Mouse (Mus musculus): ENCODE measurements around the gene Gm28051. TPM values are rescaled to one million over a fixed set of nuclear protein-coding genes. Genes with fewer than 3 reads are reported as not detected.
A peak's percentile ranks its signal among the peaks of the same experiment; 100 is the strongest.

Gm28051 gene
- polyA plus RNA-seq, 1 experiment from 2014 or later: not detected

- Histone ChIP-seq H3K9ac (no peak overlapping the region), H3K9me3 (no peaks in the 10 kb centered on the region), H3K36me3 (no peaks in the 10 kb centered on the region), H3K4me1 (replicated peaks) (peaks cover 18% of the 10 kb centered on the region), H3K4me2 (no peak overlapping the region), H3K27me3 (no peaks in the 10 kb centered on the region), H3K27ac (no peak overlapping the region), H3K4me3 (no peak overlapping the region)
- 87% methylated on average over 15 of the region's 15 CpGs for WGBS
- ATAC-seq (ENCODE audit: low FRiP score): no peak
Observed at GRCm38 (mm10) chr12:102689773-102690563, 67.6 kb downstream of the Gm28051 start.

- Histone ChIP-seq H3K27ac (peak overlapping the region; percentile 83), H3K4me3 (no peak overlapping the region), H3K4me2 (no peak overlapping the region), H3K9ac (no peak overlapping the region), H3K36me3 (no peaks in the 10 kb centered on the region), H3K27me3 (no peaks in the 10 kb centered on the region), H3K4me1 (replicated peaks) (peaks cover 37% of the 10 kb centered on the region), H3K9me3 (no peaks in the 10 kb centered on the region)
- no peak for ATAC-seq (ENCODE audit: low FRiP score)
- 96% methylated on average over 5 of the region's 5 CpGs for WGBS
Observed at GRCm38 (mm10) chr12:102686321-102686720, 71.2 kb downstream of the Gm28051 start.

DNA sequence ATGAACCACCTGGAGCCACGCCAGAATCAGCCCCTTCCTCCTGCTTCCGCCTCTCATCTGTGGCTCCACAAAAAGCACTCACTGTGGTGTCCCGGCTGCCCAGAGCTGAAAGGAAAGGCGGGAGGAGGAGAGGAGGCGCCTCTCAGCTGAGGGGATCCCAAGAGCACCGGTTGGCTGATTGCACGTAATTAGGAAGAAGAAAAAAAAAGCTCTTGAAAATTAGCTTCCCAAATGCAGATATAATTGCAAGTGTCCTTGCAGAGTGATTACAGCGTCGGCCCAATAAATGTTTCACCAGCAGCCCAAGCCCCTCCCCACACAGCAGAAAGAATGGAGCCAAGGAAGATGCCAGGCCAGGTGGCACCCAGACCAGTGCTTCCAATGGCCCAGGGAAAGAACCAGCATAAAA lies 72.0 kb downstream of the Gm28051 start:
- Histone ChIP-seq H3K27me3 (no peaks in the 10 kb centered on the region), H3K4me3 (no peak overlapping the region), H3K36me3 (no peaks in the 10 kb centered on the region), H3K27ac (peak overlapping the region; percentile 83), H3K4me1 (replicated peaks) (peaks cover 37% of the 10 kb centered on the region), H3K9me3 (no peaks in the 10 kb centered on the region), H3K9ac (peak overlapping the region; percentile 29; the same call in 1 of the 2 replicates), H3K4me2 (peak overlapping the region; percentile 15; the same call in 1 of the 2 replicates)
- WGBS: 29% methylated on average over 9 of the region's 9 CpGs
- ATAC-seq (ENCODE audit: low FRiP score): peak; percentile 34; the same call in 1 of the 2 replicates

DNA sequence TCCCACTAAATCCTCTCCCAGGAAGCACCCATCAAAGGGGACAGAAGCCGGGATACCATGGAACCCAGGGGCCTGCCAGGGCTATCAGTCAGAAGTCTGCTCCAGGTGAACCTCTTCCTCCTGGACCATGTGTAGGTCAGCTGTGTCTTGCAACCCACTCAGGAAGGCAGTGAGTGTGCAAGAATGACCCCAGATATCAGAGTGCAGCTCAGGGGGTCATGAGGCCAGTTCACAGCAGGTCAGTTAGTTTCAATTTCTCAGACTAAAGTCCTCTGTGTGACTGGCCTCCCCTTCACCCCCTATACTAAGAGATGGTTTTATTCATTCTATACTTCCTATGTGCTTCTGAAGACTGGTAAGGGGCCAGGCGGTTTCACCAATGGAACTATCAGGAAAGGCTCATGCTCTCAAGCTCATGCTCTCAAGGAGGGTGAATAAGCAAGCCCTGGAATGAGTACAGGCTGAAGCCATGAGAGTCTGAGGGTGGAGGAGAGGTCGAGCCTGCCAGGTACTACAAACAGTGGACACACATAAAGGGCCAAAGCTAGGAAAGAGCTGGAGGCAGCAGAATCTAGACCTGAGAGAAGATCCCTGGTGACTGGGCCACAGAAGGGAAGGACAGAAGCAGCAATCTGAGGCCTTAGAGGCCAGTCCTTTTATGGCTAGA lies 72.7 kb downstream of the Gm28051 start:
- Histone ChIP-seq H3K9me3 (no peaks in the 10 kb centered on the region), H3K27me3 (no peaks in the 10 kb centered on the region), H3K4me3 (no peak overlapping the region), H3K9ac (0 out of 2 replicates have a peak overlapping the region, but pooled peaks have one; percentile 29), H3K4me1 (replicated peaks) (peaks cover 37% of the 10 kb centered on the region), H3K27ac (peak overlapping the region; percentile 83), H3K36me3 (no peaks in the 10 kb centered on the region), H3K4me2 (peak overlapping the region; percentile 15; the same call in 1 of the 2 replicates)
- 77% methylated on average over 3 of the region's 3 CpGs for WGBS
- 0 out of 2 replicates have a peak, but pooled peaks have one; percentile 3 for ATAC-seq (ENCODE audit: low FRiP score)

DNA sequence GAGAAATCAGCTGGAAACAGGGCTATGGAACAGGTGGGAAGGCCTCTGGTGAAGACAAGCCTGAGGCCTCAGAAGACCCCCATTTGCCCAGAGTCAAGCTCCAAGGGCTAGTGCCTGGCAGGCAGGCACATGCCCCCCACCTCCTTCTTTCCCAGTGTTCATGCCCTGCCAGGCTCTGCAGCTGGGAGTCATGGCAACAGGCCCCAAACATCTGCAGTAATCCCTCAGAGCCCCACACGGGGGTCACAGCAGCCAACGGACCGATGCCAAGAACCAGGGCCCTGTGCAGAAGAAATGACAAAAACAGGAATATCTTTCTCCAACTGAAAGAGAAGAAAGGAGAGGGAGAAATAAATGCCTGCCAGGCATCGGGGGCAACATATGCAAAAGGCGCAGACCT lies 73.6 kb downstream of the Gm28051 start:
- H3K9ac ChIP-seq: no peak overlapping the region
- peak overlapping the region; percentile 35; the same call in 1 of the 2 replicates for H3K27ac ChIP-seq
- H3K4me2 ChIP-seq: no peak overlapping the region
- ATAC-seq (ENCODE audit: low FRiP score): no peak
- WGBS: 70% methylated on average over 5 of the region's 5 CpGs
- H3K9me3 ChIP-seq: no peaks in the 10 kb centered on the region
- no peaks in the 10 kb centered on the region for H3K36me3 ChIP-seq
- no peak overlapping the region for H3K4me3 ChIP-seq
- peaks cover 46% of the 10 kb centered on the region for H3K4me1 ChIP-seq (replicated peaks)
- H3K27me3 ChIP-seq: no peaks in the 10 kb centered on the region

DNA sequence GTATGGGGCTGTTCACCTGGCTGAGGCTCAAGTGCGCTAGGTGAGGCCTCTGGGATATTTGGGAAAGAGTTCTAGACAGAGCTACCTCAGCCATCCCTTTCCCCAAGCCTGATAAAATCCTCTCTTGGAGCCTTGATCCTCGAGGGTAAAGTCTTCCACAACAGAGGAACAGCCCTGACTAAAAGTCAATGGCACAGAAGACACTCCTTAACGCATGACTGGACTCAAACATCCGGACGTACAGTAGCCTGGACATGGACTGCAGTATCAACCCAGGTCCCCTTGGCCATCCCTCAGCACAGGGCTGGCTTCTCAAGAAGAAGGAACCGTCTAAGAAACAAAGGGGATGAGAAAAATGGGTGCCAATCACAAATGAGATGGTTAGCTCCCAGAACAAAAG lies 74.1 kb downstream of the Gm28051 start:
- H3K4me2 ChIP-seq: no peak overlapping the region
- H3K27me3 ChIP-seq: no peaks in the 10 kb centered on the region
- no peaks in the 10 kb centered on the region for H3K9me3 ChIP-seq
- H3K4me1 ChIP-seq (replicated peaks): peaks cover 51% of the 10 kb centered on the region
- H3K4me3 ChIP-seq: no peak overlapping the region
- H3K27ac ChIP-seq: peak overlapping the region; percentile 35
- no peak overlapping the region for H3K9ac ChIP-seq
- 67% methylated on average over 6 of the region's 6 CpGs for WGBS
- ATAC-seq (ENCODE audit: low FRiP score): no peak
- no peaks in the 10 kb centered on the region for H3K36me3 ChIP-seq

- peaks cover 52% of the 10 kb centered on the region for H3K4me1 ChIP-seq (replicated peaks)
Observed at GRCm38 (mm10) chr12:102682722-102683299, 74.8 kb downstream of the Gm28051 start.

GRCm38 (mm10) chr12:102682085-102682484 lies 75.5 kb downstream of the Gm28051 start:
- Histone ChIP-seq H3K9ac (no peak overlapping the region), H3K4me2 (no peak overlapping the region), H3K36me3 (no peaks in the 10 kb centered on the region), H3K4me3 (no peak overlapping the region), H3K9me3 (no peaks in the 10 kb centered on the region), H3K27me3 (no peaks in the 10 kb centered on the region), H3K27ac (no peak overlapping the region), H3K4me1 (replicated peaks) (peaks cover 54% of the 10 kb centered on the region)
- WGBS: 89% methylated on average over 5 of the region's 5 CpGs
- ATAC-seq (ENCODE audit: low FRiP score): no peak

More at GRCm38 (mm10) chr12:102682722-102683299, 74.8 kb downstream of the Gm28051 start:
- H3K36me3 ChIP-seq: no peaks in the 10 kb centered on the region
- no peaks in the 10 kb centered on the region for H3K27me3 ChIP-seq
- ATAC-seq (ENCODE audit: low FRiP score): no peak
- no peak overlapping the region for H3K9ac ChIP-seq
- H3K27ac ChIP-seq: no peak overlapping the region
- H3K4me3 ChIP-seq: no peak overlapping the region
- no peak overlapping the region for H3K4me2 ChIP-seq
- 86% methylated on average over 7 of the region's 7 CpGs for WGBS
- no peaks in the 10 kb centered on the region for H3K9me3 ChIP-seq

DNA sequence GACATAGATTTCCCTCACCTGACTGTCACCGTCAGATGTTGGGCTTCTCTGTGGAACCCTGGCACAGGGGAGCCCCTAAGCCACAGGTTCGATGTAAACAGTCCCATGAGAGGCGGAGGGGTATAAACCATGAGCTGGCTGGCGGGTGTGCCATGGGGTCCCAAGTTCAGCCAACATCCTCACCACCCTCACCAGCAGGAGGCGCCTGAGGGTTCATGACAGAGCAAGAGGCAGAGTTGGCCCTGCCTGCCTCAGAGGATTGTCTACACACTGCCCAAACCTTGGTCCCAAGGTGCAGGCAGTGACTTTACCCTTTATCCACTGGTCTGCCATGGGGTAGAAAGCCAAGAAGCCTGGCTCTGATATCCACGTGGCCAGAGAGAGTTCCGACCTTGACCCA lies 76.0 kb downstream of the Gm28051 start:
- Histone ChIP-seq H3K9ac (no peak overlapping the region), H3K27me3 (no peaks in the 10 kb centered on the region), H3K36me3 (no peaks in the 10 kb centered on the region), H3K9me3 (no peaks in the 10 kb centered on the region), H3K4me1 (replicated peaks) (peaks cover 58% of the 10 kb centered on the region), H3K4me3 (no peak overlapping the region), H3K27ac (no peak overlapping the region), H3K4me2 (no peak overlapping the region)
- 75% methylated on average over 7 of the region's 7 CpGs for WGBS
- no peak for ATAC-seq (ENCODE audit: low FRiP score)

- no peak for ATAC-seq (ENCODE audit: low FRiP score)
- H3K27me3 ChIP-seq: no peaks in the 10 kb centered on the region
- no peaks in the 10 kb centered on the region for H3K9me3 ChIP-seq
- H3K4me3 ChIP-seq: no peak overlapping the region
- peaks cover 9% of the 10 kb centered on the region for H3K36me3 ChIP-seq
- no peak overlapping the region for H3K9ac ChIP-seq
- WGBS: 22% methylated on average over 6 of the region's 6 CpGs
- H3K27ac ChIP-seq: no peak overlapping the region; the same call in 1 of the 2 replicates
- peaks cover 35% of the 10 kb centered on the region for H3K4me1 ChIP-seq (replicated peaks)
- no peak overlapping the region for H3K4me2 ChIP-seq
Observed at GRCm38 (mm10) chr12:102678820-102679219, 78.7 kb downstream of the Gm28051 start.

GRCm38 (mm10) chr12:102677089-102677488 lies 80.5 kb downstream of the Gm28051 start:
- Histone ChIP-seq H3K4me2 (no peak overlapping the region), H3K9ac (no peak overlapping the region), H3K4me3 (no peak overlapping the region), H3K9me3 (no peaks in the 10 kb centered on the region), H3K36me3 (peaks cover 10% of the 10 kb centered on the region), H3K4me1 (replicated peaks) (peaks cover 23% of the 10 kb centered on the region), H3K27me3 (no peaks in the 10 kb centered on the region), H3K27ac (no peak overlapping the region)
- ATAC-seq (ENCODE audit: low FRiP score): no peak
- WGBS: 85% methylated on average over 3 of the region's 3 CpGs

DNA sequence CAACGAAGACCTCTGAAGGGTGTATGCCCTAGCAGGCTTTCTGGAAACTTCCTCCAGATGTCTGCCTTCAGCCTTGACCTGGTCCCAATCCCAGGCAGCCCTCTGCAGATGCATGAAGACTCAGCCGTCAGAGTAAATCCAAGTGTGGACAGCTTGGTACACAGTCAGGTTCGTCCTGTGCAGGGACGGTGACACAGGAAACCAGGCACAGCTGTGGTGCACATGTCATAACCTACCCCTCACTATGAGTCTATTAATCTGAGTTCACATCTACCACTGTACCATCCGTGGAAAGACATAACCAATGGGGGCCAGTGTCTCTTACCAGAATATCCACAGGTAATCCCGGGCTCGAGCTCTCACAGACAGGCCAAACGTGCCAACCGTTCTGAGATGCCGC lies 83.0 kb downstream of the Gm28051 start:
- Histone ChIP-seq H3K27me3 (no peaks in the 10 kb centered on the region), H3K36me3 (peaks cover 10% of the 10 kb centered on the region), H3K4me2 (no peak overlapping the region), H3K4me1 (replicated peaks) (peaks cover 38% of the 10 kb centered on the region), H3K4me3 (no peak overlapping the region), H3K9me3 (no peaks in the 10 kb centered on the region), H3K27ac (no peak overlapping the region), H3K9ac (no peak overlapping the region)
- no peak for ATAC-seq (ENCODE audit: low FRiP score)
- WGBS: 94% methylated on average over 10 of the region's 10 CpGs

All from hindbrain, embryonic 13.5 days (tissue).